Mouse (Mus musculus): ENCODE measurements around the gene Trim42.

DNA sequence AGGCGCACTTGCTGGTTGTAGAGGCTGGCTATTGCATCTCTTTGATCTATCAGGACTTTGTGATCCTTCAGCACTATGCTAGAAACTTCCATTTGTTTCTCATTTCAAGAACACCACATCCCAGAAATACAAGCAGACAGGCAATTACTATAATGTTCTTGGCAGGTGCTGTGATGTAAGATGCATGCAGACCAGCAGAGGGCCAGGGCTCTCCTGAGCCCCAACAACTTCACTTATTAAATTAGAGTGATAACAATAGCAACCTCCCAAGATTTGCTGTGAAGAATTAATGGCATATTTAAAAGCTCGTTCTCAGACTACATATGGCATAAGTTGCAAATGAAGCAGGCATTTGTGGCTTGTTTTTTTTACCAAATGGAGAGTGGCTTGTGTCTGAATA lies 38.4 kb upstream of the Trim42 start:
- TF ChIP-seq CTCF (IDR thresholded peaks at IDR 0.05; ENCODE audit: borderline replicate concordance, control insufficient read depth, extremely low read depth, insufficient read depth, low read length, poor library complexity) (no peak), POLR2A (IDR thresholded peaks at IDR 0.05; ENCODE audit: control insufficient read depth, extremely low read depth, insufficient read depth, low read length, poor library complexity) (no peak)

All from thymus, adult 2 months (tissue).